Mouse (Mus musculus) liver, embryonic 16.5 days (tissue): ENCODE data around the gene Sim1. TPM values are rescaled to one million over a fixed set of nuclear protein-coding genes. Genes with fewer than 3 reads are reported as not detected.

Experiments used
- ATAC-seq: fragments of 200-750 bp; cut with Nextera tagmentation; 2 replicates; pipeline ENCODE4 v1.8.0; 2017; ENCODE audit warnings: low read depth, mild to moderate bottlenecking, moderate number of reproducible peaks, moderate library complexity
- H3K27ac ChIP-seq: fragments of 300-500 bp; sonication (generic); 2 replicates; pipeline ENCODE4 v1.5.1; 2014; ENCODE audit warnings: mild to moderate bottlenecking, low read length
- H3K27me3 ChIP-seq: fragments of 300-500 bp; sonication (generic); 2 replicates; pipeline ENCODE4 v1.6.1; 2014; ENCODE audit warnings: low read depth, low read length, mixed read lengths; ENCODE audit not compliant: control insufficient read depth, insufficient read depth
- H3K36me3 ChIP-seq: fragments of 300-500 bp; sonication (generic); 2 replicates; pipeline ENCODE4 v1.6.1; 2014; ENCODE audit warnings: mild to moderate bottlenecking; ENCODE audit not compliant: control insufficient read depth, insufficient read depth
- H3K4me1 ChIP-seq: fragments of 300-500 bp; sonication (generic); 2 replicates; pipeline ENCODE4 v1.6.1; 2014; ENCODE audit warnings: low read depth, low read length, mixed read lengths; ENCODE audit not compliant: control insufficient read depth
- H3K4me2 ChIP-seq: fragments of 300-500 bp; sonication (generic); 2 replicates; pipeline ENCODE4 v1.6.1; 2014; ENCODE audit warnings: low read depth, low read length, mixed read lengths
- H3K4me3 ChIP-seq: fragments of 300-500 bp; sonication (generic); 2 replicates; pipeline ENCODE4 v1.5.1; 2014; ENCODE audit warnings: low read depth, mild to moderate bottlenecking, low read length
- H3K9ac ChIP-seq: fragments of 300-500 bp; sonication (generic); 2 replicates; pipeline ENCODE4 v1.6.1; 2014; ENCODE audit warnings: low read depth, low read length
- H3K9me3 ChIP-seq: fragments of 300-500 bp; sonication (generic); replicated peaks from 2 replicates; pipeline ENCODE4 v1.6.1; 2016; ENCODE audit warnings: low read length; ENCODE audit not compliant: control insufficient read depth
- WGBS: fragments of 180-500 bp; shearing (Covaris S2); extraction: QIAGEN DNeasy Blood & Tissue Kit; methylation state at CpG from one replicate; pipeline ENCODE4 v1.1.7; 2014; ENCODE audit not compliant: insufficient replicate concordance; 5-methylcytosine and 5-hydroxymethylcytosine counted together
- polyA plus RNA-seq: library from polyadenylated mRNA; unstranded; fragments of >200 nt; fragmentation: Nextera tagmentation; extraction: Ambion mirVana; gene quantifications from 2 replicates; pipeline ENCODE4 v1.2.1, GENCODE M21; 2015

Gene Sim1
- polyA plus RNA-seq, 1 experiment from 2014 or later = not detected

DNA sequence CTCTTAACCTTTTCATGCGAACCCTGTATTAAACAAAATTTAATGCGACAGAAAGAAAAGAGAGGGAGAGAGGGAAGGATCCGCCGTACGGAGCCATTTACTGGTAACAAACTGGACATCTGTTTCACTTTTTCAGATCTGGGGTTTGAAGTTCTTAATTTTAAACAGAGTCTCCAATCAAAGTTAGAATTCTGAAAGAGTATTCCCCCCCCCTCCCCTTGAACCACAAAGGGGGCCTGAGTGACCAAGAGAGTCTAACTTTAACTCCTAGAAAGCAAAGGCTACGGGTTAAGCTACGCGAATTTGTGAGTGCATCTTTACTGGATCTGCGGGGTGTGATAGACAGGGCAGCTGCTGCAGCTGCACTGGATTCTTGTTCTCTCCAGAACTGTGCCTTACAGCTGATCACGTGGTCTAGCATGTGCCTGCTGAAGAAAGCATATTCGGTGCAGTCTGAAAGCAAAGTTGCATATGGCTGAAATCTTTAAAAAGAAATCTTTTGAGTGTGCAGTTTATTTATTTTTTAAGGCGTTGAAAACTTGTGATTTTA lies 16.4 kb downstream of the Sim1 start:
- WGBS = 8% methylated on average over 12 of the region's 12 CpGs

DNA sequence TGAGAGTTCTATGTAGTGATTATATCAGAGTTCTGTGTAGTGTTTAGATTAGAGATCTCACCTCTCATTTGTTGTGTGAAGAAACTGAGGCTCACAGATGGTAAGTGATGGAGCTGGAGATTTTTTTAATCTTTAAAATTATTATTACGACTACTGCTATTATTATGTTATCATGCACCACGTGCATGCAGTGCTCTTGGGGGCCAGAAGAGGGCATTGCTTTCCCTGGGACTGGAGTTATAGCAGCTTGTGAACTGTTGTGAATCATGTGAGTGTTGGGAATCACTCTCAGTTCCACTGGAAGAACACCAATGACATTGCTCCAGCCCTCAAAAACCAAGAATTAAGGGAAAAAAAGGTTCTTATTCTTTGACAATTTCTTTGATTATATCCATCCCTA lies 21.1 kb downstream of the Sim1 start:
- H3K4me2 ChIP-seq = no peak overlapping the region
- no peak for ATAC-seq
- no peaks in the 10 kb centered on the region for H3K9me3 ChIP-seq
- H3K4me3 ChIP-seq = no peak overlapping the region
- 42% methylated on average over 2 of the region's 2 CpGs for WGBS
- peaks cover 13% of the 10 kb centered on the region for H3K27me3 ChIP-seq
- no peaks in the 10 kb centered on the region for H3K4me1 ChIP-seq
- H3K27ac ChIP-seq = no peak overlapping the region
- H3K9ac ChIP-seq = no peak overlapping the region
- H3K36me3 ChIP-seq = no peaks in the 10 kb centered on the region

More for the DNA sequence above, 16.4 kb downstream of the Sim1 start:
- Histone ChIP-seq H3K36me3 (no peaks in the 10 kb centered on the region), H3K27me3 (peaks cover 57% of the 10 kb centered on the region), H3K4me1 (no peaks in the 10 kb centered on the region), H3K4me3 (no peak overlapping the region), H3K4me2 (no peak overlapping the region), H3K9ac (no peak overlapping the region), H3K27ac (no peak overlapping the region), H3K9me3 (no peaks in the 10 kb centered on the region)
- no peak for ATAC-seq

DNA sequence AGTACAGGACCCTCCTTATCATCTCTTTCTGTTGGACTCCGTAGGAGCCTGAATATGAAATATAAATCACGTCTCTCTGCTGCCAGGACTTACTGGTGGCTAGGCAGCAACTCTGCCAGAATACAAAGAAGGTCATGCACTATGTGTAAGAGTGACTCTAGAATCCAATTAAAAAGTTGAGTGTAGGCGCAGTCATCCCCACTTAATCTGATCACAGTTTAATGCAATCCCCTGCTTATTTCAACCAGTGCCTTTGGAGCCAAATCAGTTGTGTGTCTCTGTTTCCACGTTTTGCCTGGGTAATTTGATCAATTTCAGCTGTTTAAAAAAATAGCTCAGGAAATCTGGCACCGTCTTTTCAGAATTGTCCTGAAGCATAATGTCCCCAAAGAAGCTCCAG lies 34.7 kb downstream of the Sim1 start:
- H3K9me3 ChIP-seq = no peaks in the 10 kb centered on the region
- no peak overlapping the region for H3K4me3 ChIP-seq
- no peak overlapping the region for H3K9ac ChIP-seq
- no peak overlapping the region for H3K27ac ChIP-seq
- ATAC-seq = no peak
- H3K36me3 ChIP-seq = no peaks in the 10 kb centered on the region
- no peaks in the 10 kb centered on the region for H3K4me1 ChIP-seq
- no peaks in the 10 kb centered on the region for H3K27me3 ChIP-seq
- no peak overlapping the region for H3K4me2 ChIP-seq
- WGBS = 55% methylated on average over 5 of the region's 5 CpGs

DNA sequence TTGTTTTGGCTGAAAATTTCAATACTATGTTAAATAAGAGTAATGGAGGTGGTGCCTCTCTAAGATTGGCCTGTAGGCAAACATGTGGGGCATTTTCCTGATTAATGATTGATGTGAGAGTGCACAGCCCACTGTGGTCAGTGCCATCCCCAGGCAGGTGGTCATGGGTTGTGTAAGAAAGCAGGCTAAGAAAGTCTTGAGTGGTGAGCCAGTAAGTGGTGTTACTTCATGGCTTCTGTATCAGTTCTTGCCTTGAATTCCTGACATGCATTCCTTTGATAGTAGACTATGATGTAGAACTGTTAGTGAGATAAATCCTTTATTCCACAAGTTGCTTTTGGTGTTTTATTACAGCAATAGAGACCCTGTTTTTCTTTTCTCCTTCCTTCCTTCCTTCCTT lies 41.1 kb downstream of the Sim1 start:
- Histone ChIP-seq H3K4me2 (no peak overlapping the region), H3K4me1 (no peaks in the 10 kb centered on the region), H3K4me3 (no peak overlapping the region), H3K9me3 (no peaks in the 10 kb centered on the region), H3K27me3 (no peaks in the 10 kb centered on the region), H3K9ac (no peak overlapping the region), H3K36me3 (no peaks in the 10 kb centered on the region), H3K27ac (no peak overlapping the region)
- ATAC-seq = no peak

DNA sequence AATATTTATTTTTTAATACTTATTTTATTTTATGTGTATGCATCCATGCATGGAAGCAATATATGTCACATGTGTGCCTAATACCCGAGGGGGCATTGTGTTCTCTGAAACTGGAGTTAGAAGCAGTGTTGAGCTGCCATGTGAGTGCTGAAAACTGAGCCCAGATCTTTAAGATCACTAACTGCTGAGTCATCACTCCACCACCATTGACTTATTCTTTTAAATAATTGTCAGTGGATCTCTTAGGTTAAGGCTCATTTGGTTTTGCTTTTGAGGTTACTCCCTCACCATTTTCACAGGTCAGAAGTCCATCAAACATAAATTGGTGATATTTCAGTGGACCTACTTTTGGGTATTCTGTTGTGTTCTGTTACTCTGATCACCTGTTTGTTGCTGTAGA lies 79.1 kb downstream of the Sim1 start:
- no peak for ATAC-seq

DNA sequence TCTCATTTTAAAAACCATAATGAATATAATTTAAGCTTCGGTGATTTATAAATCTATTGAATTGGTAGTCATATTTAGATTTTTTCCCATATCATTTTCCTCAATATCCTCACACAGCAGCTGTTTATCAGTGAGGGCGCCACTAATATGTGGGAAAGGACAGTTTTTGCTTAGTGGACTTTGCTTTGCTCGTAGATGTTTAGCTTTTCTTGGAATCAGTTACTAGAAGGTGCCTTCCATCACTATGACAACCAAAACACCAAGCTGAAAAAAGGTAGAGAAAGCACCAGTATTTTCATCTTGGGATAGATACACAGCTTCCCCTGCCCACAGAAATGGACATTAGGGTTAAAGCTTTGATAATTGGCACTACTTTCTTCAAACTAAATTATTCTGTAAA lies 87.3 kb downstream of the Sim1 start:
- Histone ChIP-seq H3K9ac (no peak overlapping the region), H3K9me3 (no peaks in the 10 kb centered on the region), H3K36me3 (no peaks in the 10 kb centered on the region), H3K4me2 (no peak overlapping the region), H3K4me1 (no peaks in the 10 kb centered on the region), H3K27ac (no peak overlapping the region), H3K4me3 (no peak overlapping the region), H3K27me3 (no peaks in the 10 kb centered on the region)
- ATAC-seq = no peak
- WGBS = 62% methylated on average over 3 of the region's 3 CpGs

More for the DNA sequence above, 79.1 kb downstream of the Sim1 start:
- H3K9ac ChIP-seq = no peak overlapping the region
- H3K36me3 ChIP-seq = no peaks in the 10 kb centered on the region
- H3K4me2 ChIP-seq = no peak overlapping the region
- H3K4me1 ChIP-seq = no peaks in the 10 kb centered on the region
- H3K9me3 ChIP-seq = no peaks in the 10 kb centered on the region
- no peak overlapping the region for H3K27ac ChIP-seq
- no peaks in the 10 kb centered on the region for H3K27me3 ChIP-seq
- H3K4me3 ChIP-seq = no peak overlapping the region
- WGBS = 29% methylated on average over 1 of the region's 1 CpGs

DNA sequence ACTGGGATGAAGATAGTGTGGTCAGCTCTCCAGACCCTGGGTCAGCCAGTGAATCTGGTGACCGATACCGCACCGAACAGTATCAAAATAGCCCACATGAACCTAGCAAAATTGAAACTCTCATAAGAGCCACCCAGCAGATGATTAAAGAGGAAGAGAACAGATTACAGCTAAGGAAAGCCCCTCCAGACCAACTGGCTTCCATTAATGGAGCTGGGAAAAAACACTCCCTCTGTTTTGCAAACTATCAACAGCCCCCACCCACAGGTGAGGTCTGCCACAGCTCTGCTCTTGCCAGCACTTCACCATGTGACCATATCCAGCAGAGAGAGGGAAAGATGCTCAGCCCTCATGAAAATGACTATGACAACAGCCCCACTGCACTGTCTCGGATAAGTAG lies 89.1 kb downstream of the Sim1 start:
- Histone ChIP-seq H3K4me2 (no peak overlapping the region), H3K9ac (no peak overlapping the region), H3K4me1 (no peaks in the 10 kb centered on the region), H3K36me3 (no peaks in the 10 kb centered on the region), H3K27me3 (no peaks in the 10 kb centered on the region), H3K9me3 (no peaks in the 10 kb centered on the region), H3K4me3 (no peak overlapping the region), H3K27ac (no peak overlapping the region)
- WGBS = 78% methylated on average over 4 of the region's 4 CpGs
- ATAC-seq = no peak

DNA sequence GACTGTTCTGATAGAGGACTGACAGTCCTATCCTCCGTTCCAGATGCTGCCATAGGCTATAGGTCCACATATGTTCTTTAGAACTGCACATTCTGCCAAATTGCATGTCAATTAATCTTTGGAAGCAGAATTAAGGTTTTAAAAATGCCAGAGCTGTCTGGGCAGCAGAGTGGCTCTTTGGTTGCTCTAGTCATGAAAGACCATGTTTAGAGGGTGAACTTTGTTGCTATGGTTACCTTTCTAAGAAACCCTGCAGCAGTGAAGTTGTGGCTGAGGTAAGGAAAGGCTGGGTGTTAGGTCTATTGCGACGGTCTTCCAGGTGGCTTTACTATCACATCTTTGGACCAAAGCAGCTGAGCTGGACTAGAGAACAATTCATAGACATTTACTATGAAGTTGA lies 113.2 kb downstream of the Sim1 start:
- H3K36me3 ChIP-seq = no peaks in the 10 kb centered on the region
- H3K9ac ChIP-seq = no peak overlapping the region
- no peaks in the 10 kb centered on the region for H3K27me3 ChIP-seq
- no peaks in the 10 kb centered on the region for H3K4me1 ChIP-seq
- H3K4me3 ChIP-seq = no peak overlapping the region
- ATAC-seq = no peak
- 62% methylated on average over 3 of the region's 3 CpGs for WGBS
- H3K4me2 ChIP-seq = no peak overlapping the region
- H3K27ac ChIP-seq = no peak overlapping the region
- H3K9me3 ChIP-seq = no peaks in the 10 kb centered on the region

DNA sequence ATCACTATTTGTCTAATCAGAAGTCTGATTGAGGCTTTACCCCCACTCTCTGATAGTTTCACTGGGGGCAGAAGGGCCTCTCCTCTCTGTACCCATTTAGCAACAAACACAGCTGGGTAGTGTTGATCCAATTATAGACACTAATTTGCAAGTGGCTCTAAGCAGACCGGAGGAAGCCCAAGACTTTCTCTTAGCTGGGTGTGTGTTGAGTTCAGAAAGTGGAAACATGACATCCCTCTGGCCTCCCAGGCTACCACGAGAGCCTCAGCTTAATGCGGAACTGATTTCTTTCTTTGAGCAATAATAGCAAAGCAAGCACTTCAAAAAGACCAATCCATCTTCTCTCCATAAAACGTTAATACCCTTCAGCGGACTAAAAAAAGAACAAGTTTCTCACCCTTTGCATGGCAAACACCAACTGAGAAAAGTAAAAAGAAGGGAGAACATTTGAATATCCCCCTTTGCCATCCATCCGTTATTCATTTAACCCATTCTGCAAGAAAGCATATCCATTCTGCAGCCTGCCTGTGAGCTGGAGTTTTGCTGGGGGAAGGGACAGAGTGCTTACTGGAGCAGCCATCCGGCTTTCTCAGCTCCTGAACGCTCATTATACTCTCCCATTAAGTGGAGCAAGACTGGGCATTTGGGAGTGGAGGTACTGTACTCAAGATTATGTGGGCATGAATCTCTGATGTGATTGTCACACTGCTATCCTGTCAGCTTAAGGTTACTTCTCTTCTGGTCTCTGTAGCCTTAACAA lies 117.0 kb downstream of the Sim1 start:
- H3K27me3 ChIP-seq = no peaks in the 10 kb centered on the region
- H3K9me3 ChIP-seq = no peaks in the 10 kb centered on the region
- H3K36me3 ChIP-seq = no peaks in the 10 kb centered on the region
- ATAC-seq = no peak
- H3K4me1 ChIP-seq = no peaks in the 10 kb centered on the region
- no peak overlapping the region for H3K9ac ChIP-seq
- no peak overlapping the region for H3K27ac ChIP-seq
- 41% methylated on average over 8 of the region's 8 CpGs for WGBS
- no peak overlapping the region for H3K4me3 ChIP-seq
- H3K4me2 ChIP-seq = no peak overlapping the region
